Mouse (Mus musculus) retina, embryonic 14.5 days (tissue): ENCODE measurements around the gene Hspa4l.

Source experiments
- DNase-seq: peaks from one replicate; pipeline ENCODE4 v3.0.0-alpha.2; 2015; ENCODE audit warnings: low spot score

The Hspa4l gene

GRCm38 (mm10) chr3:40744024-40744835 lies at the start of gene Hspa4l:
TSS of gene Hspa4l (plus strand) at chr3:40744495.
- peak; percentile 55 for DNase-seq

GRCm38 (mm10) chr3:40695162-40695561 lies 49.1 kb upstream of the Hspa4l start:
- DNase-seq: no peak

- no peak for DNase-seq
Observed at GRCm38 (mm10) chr3:40698834-40699233, 45.5 kb upstream of the Hspa4l start.

- no peak for DNase-seq
Observed at GRCm38 (mm10) chr3:40704816-40705430, 39.4 kb upstream of the Hspa4l start.

- DNase-seq: no peak
Observed at GRCm38 (mm10) chr3:40708655-40709054, 35.6 kb upstream of the Hspa4l start, which contains the start of gene Slc25a31. TSS of gene Slc25a31 (plus strand) at chr3:40708855.

GRCm38 (mm10) chr3:40716056-40716455 lies 28.2 kb upstream of the Hspa4l start:
- DNase-seq: no peak

- DNase-seq: no peak
Observed at GRCm38 (mm10) chr3:40719022-40719421, 25.3 kb upstream of the Hspa4l start.

GRCm38 (mm10) chr3:40738381-40738912 lies 5.8 kb upstream of the Hspa4l start:
- DNase-seq: no peak

GRCm38 (mm10) chr3:40744836-40745660 lies 753 bp downstream of the Hspa4l start:
- peak; percentile 96 for DNase-seq

- DNase-seq: peak; percentile 68
Observed at GRCm38 (mm10) chr3:40745661-40746547, 1.6 kb downstream of the Hspa4l start.

- DNase-seq: no peak
Observed at GRCm38 (mm10) chr3:40760746-40761145, 16.5 kb downstream of the Hspa4l start.

GRCm38 (mm10) chr3:40761312-40761711 lies 17.0 kb downstream of the Hspa4l start:
- no peak for DNase-seq

- DNase-seq: no peak
Observed at GRCm38 (mm10) chr3:40793783-40794182, 49.5 kb downstream of the Hspa4l start.

GRCm38 (mm10) chr3:40798054-40798453 lies 53.8 kb downstream of the Hspa4l start:
- DNase-seq: no peak

- peak; percentile 71 for DNase-seq
Observed at GRCm38 (mm10) chr3:40798500-40798899, 54.2 kb downstream of the Hspa4l start.

- DNase-seq: peak; percentile 99
Observed at GRCm38 (mm10) chr3:40799530-40800372, 55.5 kb downstream of the Hspa4l start, which contains the start of gene Plk4. TSS of gene Plk4 (plus strand) at chr3:40800019.

- DNase-seq: no peak
Observed at GRCm38 (mm10) chr3:40800373-40800823, 56.1 kb downstream of the Hspa4l start.

- DNase-seq: no peak
Observed at GRCm38 (mm10) chr3:40806871-40807270, 62.6 kb downstream of the Hspa4l start.

GRCm38 (mm10) chr3:40808686-40809085 lies 64.4 kb downstream of the Hspa4l start:
- DNase-seq: no peak

GRCm38 (mm10) chr3:40809894-40810293 lies 65.6 kb downstream of the Hspa4l start:
- no peak for DNase-seq
